Mouse (Mus musculus) heart, embryonic 16.5 days (tissue): Measurements from ENCODE around the gene Dcx. TPM values are rescaled to one million over a fixed set of nuclear protein-coding genes. Genes with fewer than 3 reads are reported as not detected.

ENCODE experiments used
- ATAC-seq: fragments of 200-750 bp; cut with Nextera tagmentation; replicated peaks from 2 replicates; pipeline ENCODE4 v1.8.0; 2017; ENCODE audit warnings: moderate number of reproducible peaks; ENCODE audit not compliant: insufficient read depth, low FRiP score; ENCODE audit errors: extremely low read depth
- H3K27ac ChIP-seq: fragments of 300-500 bp; sonication (generic); 2 replicates; pipeline ENCODE4 v1.5.1; 2014; ENCODE audit warnings: mild to moderate bottlenecking, low read length, control low read depth, moderate library complexity
- H3K27me3 ChIP-seq: fragments of 300-500 bp; sonication (generic); 2 replicates; pipeline ENCODE4 v1.6.1; 2014; ENCODE audit warnings: low read length, mixed read lengths; ENCODE audit not compliant: control insufficient read depth, insufficient read depth
- H3K36me3 ChIP-seq: fragments of 300-500 bp; sonication (generic); 2 replicates; pipeline ENCODE4 v1.6.1; 2014; ENCODE audit not compliant: control insufficient read depth, insufficient read depth
- H3K4me1 ChIP-seq: fragments of 300-500 bp; sonication (generic); 2 replicates; pipeline ENCODE4 v1.6.1; 2014; ENCODE audit warnings: low read length, mixed read lengths; ENCODE audit not compliant: control insufficient read depth, insufficient read depth
- H3K4me2 ChIP-seq: fragments of 300-500 bp; sonication (generic); 2 replicates; pipeline ENCODE4 v1.6.1; 2014; ENCODE audit warnings: low read depth, mild to moderate bottlenecking, control low read depth, low read length
- H3K4me3 ChIP-seq: fragments of 300-500 bp; sonication (generic); 2 replicates; pipeline ENCODE4 v1.5.1; 2014; ENCODE audit warnings: mild to moderate bottlenecking, control low read depth, low read length
- H3K9ac ChIP-seq: fragments of 300-500 bp; sonication (generic); 2 replicates; pipeline ENCODE4 v1.6.1; 2014; ENCODE audit warnings: low read length, control low read depth
- H3K9me3 ChIP-seq: fragments of 300-500 bp; sonication (generic); replicated peaks from 2 replicates; pipeline ENCODE4 v1.6.1; 2016; ENCODE audit warnings: low read length; ENCODE audit not compliant: control insufficient read depth
- WGBS: fragments of 180-500 bp; shearing (Covaris S2); extraction: QIAGEN DNeasy Blood & Tissue Kit; methylation state at CpG from one replicate; pipeline ENCODE4 v1.1.7; 2014; 5-methylcytosine and 5-hydroxymethylcytosine counted together
- polyA plus RNA-seq: library from polyadenylated mRNA; unstranded; fragments of >200 nt; fragmentation: Nextera tagmentation; extraction: Ambion mirVana; gene quantifications from 2 replicates; pipeline ENCODE4 v1.2.1, GENCODE M21; 2015

Dcx gene
- polyA plus RNA-seq, result 0.14 and 0.45 TPM in 2 replicates

DNA sequence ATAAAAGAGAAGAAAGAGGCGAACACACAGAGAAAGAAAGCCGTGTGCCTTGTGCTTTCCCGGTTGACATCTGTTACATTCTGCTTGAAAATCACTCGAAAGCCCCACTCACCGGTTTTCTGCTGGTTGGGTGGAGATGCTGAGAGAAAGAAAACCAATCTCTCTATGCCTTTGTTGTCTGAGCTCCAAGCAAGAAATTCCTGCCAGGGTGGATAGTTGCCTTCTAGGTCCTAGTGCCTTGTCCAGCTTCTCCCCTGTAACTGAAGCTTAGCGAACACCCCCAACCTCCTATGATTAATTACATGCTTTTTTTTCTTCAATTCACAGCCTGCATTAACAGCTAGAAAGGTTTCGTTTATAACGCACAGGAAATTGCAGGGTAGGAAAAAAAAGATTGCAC lies at the start of gene Dcx:
TSS of gene Dcx (minus strand) at position 354 of the 400 bp plus-strand sequence.
- Histone ChIP-seq H3K27me3 (no peaks in the 10 kb centered on the region), H3K4me2 (no peak within 1 kb of the TSS)
- WGBS, result 44% methylated on average over 8 of the region's 8 CpGs

DNA sequence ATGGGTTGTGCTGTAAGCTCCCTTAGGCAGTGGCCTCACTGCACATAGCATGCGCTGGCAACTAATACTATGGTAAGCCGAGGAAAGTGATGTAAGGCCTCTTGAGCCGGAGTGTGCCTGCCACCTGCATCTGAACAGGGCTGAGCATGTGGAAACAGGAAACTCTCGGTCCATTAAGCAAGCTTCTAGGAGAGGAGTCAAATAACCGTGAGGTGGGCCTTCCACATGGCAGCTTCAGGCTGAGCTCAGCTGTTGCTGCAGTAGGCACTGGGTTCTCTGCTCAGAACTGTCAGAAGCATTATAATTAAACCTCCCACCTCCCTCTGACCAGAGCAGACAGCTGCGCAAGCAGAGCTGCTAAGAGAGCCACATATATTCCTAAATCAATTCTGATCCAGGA lies 33.1 kb upstream of the Dcx start:
- no peaks in the 10 kb centered on the region for H3K36me3 ChIP-seq
- no peaks in the 10 kb centered on the region for H3K27me3 ChIP-seq
- H3K4me1 ChIP-seq, result no peaks in the 10 kb centered on the region
- no peak overlapping the region for H3K4me2 ChIP-seq
- no peak overlapping the region for H3K9ac ChIP-seq
- H3K4me3 ChIP-seq, result no peak overlapping the region
- ATAC-seq, result no peak
- WGBS, result 62% methylated on average over 6 of the region's 6 CpGs
- H3K27ac ChIP-seq, result no peak overlapping the region
- H3K9me3 ChIP-seq, result no peaks in the 10 kb centered on the region

More for the DNA sequence above, at the start of gene Dcx:
- Histone ChIP-seq H3K4me1 (no peaks in the 10 kb centered on the region), H3K4me3 (no peak within 1 kb of the TSS), H3K27ac (no peak within 1 kb of the TSS), H3K9ac (no peak within 1 kb of the TSS), H3K9me3 (no peaks in the 10 kb centered on the region), H3K36me3 (no peaks in the 10 kb centered on the region)
- ATAC-seq, result no peak

- Histone ChIP-seq H3K27me3 (no peaks in the 10 kb centered on the region), H3K4me1 (no peaks in the 10 kb centered on the region), H3K27ac (no peak overlapping the region), H3K4me3 (no peak overlapping the region), H3K36me3 (no peaks in the 10 kb centered on the region), H3K4me2 (no peak overlapping the region), H3K9me3 (no peaks in the 10 kb centered on the region), H3K9ac (no peak overlapping the region)
- WGBS, result 81% methylated on average over 2 of the region's 2 CpGs
- ATAC-seq, result no peak
Measured at GRCm38 (mm10) chrX:143933671-143934070, 560 bp upstream of the Dcx start.

DNA sequence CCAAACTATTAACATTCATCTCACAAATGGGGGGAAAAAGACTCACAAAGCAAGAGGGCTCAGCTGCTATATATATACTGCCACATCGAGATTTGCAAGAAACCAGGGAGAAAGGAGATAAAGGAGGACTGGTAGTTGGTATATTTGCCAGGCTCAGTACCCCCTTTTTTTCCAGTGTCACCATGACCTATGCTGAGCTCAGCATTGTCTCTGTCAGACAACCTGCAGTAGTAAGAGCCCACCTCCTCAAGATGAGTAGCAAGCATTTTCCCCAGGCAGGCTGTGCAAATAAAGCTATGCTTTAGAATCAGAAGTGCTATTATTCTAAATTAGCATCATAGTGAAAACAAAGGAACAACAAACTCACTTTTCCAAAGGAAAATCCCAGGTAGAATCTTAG lies 581 bp downstream of the Dcx start:
- WGBS, result 36% methylated on average over 1 of the region's 1 CpGs
- H3K9ac ChIP-seq, result no peak overlapping the region
- H3K27me3 ChIP-seq, result no peaks in the 10 kb centered on the region

DNA sequence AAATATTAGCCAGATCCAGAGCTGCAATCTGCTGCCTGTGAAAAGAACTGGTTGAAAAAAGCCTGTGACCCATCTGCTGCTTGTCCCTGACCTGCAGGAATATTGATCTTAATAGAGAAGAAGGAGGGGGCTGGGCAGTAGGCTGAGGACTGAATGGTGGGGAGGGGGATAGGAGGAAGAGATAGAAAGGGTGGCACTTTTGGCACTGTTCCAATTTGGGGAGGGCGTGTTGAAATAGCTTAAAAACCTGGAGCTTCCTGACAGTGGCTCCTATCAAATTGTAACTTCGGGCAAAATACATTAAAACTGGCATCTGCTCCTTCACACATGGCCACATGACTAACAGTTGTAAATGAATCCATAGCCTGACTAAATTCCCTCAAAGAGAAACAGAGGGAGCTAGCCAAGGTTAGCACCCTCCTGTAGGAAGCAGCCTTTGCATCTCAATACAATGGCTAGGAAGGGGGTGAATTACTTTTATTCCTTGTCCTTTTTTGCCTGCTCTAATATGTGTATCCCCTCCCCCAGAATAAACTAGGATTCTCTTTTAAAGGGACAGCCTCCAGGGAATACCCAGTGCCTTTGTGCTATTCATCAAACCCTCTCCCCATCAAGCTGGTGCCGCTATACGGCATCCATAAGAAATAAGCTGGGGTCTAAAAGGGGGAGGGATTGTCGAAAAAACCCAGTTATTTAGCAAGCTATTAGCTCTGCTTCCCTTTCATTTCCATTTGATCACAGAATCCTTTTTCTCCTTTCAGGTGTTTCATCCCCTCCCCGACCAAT lies 1.5 kb downstream of the Dcx start:
- no peak for ATAC-seq
- WGBS, result 51% methylated on average over 6 of the region's 6 CpGs
- Histone ChIP-seq H3K36me3 (no peaks in the 10 kb centered on the region), H3K9ac (no peak overlapping the region), H3K4me3 (no peak overlapping the region), H3K4me2 (no peak overlapping the region), H3K4me1 (no peaks in the 10 kb centered on the region), H3K9me3 (no peaks in the 10 kb centered on the region), H3K27me3 (no peaks in the 10 kb centered on the region), H3K27ac (no peak overlapping the region)

More for the DNA sequence above, 581 bp downstream of the Dcx start:
- Histone ChIP-seq H3K27ac (no peak overlapping the region), H3K9me3 (no peaks in the 10 kb centered on the region), H3K4me1 (no peaks in the 10 kb centered on the region), H3K4me2 (no peak overlapping the region), H3K4me3 (no peak overlapping the region), H3K36me3 (no peaks in the 10 kb centered on the region)
- no peak for ATAC-seq

DNA sequence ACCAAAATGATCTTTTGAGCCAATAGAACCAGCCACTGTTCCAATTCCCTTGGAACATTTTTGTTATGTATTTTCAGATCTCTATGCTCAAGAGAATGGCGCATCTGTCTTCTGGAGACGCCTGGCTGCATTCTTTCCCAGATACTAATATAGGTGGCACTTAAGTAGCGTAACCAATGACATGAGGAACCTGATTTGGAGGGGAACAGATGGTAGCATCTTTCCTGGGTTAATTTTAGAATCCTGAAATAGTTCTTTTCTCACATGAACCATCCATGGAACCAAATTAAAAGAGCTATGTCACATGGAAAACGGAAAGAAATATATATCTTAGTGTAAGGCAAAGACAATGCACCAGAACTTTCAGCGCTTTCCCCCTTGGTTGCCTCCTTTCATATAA lies 11.0 kb downstream of the Dcx start:
- Histone ChIP-seq H3K4me1 (no peaks in the 10 kb centered on the region), H3K9ac (no peak overlapping the region), H3K4me3 (no peak overlapping the region), H3K27me3 (no peaks in the 10 kb centered on the region), H3K9me3 (no peaks in the 10 kb centered on the region), H3K27ac (no peak overlapping the region), H3K36me3 (no peaks in the 10 kb centered on the region), H3K4me2 (no peak overlapping the region)
- ATAC-seq, result no peak
- 83% methylated on average over 5 of the region's 5 CpGs for WGBS

GRCm38 (mm10) chrX:143906699-143907471 lies 26.2 kb downstream of the Dcx start:
- ATAC-seq, result no peak

GRCm38 (mm10) chrX:143904689-143905088 lies 28.4 kb downstream of the Dcx start:
- Histone ChIP-seq H3K36me3 (no peaks in the 10 kb centered on the region), H3K4me3 (no peak overlapping the region), H3K4me2 (no peak overlapping the region), H3K27me3 (no peaks in the 10 kb centered on the region), H3K9me3 (no peaks in the 10 kb centered on the region), H3K4me1 (no peaks in the 10 kb centered on the region), H3K9ac (no peak overlapping the region), H3K27ac (no peak overlapping the region)
- no peak for ATAC-seq
- 21% methylated on average over 2 of the region's 2 CpGs for WGBS

More at GRCm38 (mm10) chrX:143906699-143907471, 26.2 kb downstream of the Dcx start:
- Histone ChIP-seq H3K27ac (no peak overlapping the region), H3K9ac (no peak overlapping the region), H3K4me1 (no peaks in the 10 kb centered on the region), H3K27me3 (no peaks in the 10 kb centered on the region), H3K36me3 (no peaks in the 10 kb centered on the region), H3K4me3 (no peak overlapping the region), H3K9me3 (no peaks in the 10 kb centered on the region), H3K4me2 (no peak overlapping the region)
- WGBS, result 30% methylated on average over 3 of the region's 3 CpGs

DNA sequence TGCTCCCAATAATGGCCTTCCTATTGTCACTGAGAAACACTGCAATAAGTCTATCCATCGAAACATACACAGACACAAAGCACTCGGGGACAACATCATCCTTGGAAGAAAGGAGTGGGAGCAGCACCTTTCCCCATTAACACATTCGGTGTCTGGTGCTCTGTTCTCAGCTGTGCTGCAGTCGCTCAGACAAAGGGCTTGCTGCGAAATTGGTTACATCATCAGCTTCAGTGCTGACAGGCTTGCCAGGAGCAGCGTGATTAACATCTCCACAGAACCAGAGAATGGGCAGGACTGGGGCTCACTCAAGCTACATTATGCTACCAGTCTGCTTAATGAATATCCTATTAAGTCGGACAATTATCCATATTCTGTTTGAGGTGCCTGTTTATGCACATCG lies 30.8 kb downstream of the Dcx start:
- Histone ChIP-seq H3K36me3 (no peaks in the 10 kb centered on the region), H3K9ac (no peak overlapping the region), H3K27ac (no peak overlapping the region), H3K4me1 (no peaks in the 10 kb centered on the region), H3K9me3 (no peaks in the 10 kb centered on the region), H3K4me3 (no peak overlapping the region), H3K4me2 (no peak overlapping the region), H3K27me3 (no peaks in the 10 kb centered on the region)
- 45% methylated on average over 8 of the region's 8 CpGs for WGBS
- ATAC-seq, result no peak
